Mouse (Mus musculus): ENCODE measurements around the gene Evx2. TPM values are rescaled to one million over a fixed set of nuclear protein-coding genes. Genes with fewer than 3 reads are reported as not detected.

Evx2 gene
- polyA plus RNA-seq, 1 experiment: not detected

DNA sequence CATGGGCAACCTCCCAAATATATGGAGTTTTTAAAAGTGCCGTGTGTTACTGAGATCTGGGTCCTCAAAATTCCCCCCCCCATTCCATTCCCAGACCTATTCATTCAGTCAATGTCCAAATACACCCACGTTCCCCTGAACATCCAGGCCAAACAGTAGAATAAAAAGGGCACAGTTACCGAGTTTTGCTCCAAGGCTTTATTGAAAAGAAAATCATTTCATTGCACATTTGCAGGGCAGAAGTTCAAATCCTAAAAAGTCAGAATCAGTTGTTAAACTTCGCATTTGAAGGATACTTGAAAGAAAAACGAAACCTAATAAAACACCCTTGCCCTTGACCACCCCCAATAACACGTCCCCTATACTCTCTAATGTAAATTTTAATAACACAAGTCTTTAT, 43.5 kb upstream of the Evx2 start:
- no peak overlapping the region for H3K4me3 ChIP-seq (replicated peaks)
- H3K4me1 ChIP-seq: peaks cover 22% of the 10 kb centered on the region
- H3K36me3 ChIP-seq (replicated peaks; ENCODE audit: low read length): no peaks in the 10 kb centered on the region
- no peak for TF ChIP-seq FLI1 (IDR thresholded peaks at IDR 0.05; ENCODE audit: low read length)
- TF ChIP-seq GATA1 (IDR thresholded peaks at IDR 0.05; ENCODE audit: borderline replicate concordance, low read length): no peak
- H3K9me3 ChIP-seq: no peaks in the 10 kb centered on the region
- H3K27me3 ChIP-seq (replicated peaks): peaks cover 95% of the 10 kb centered on the region

DNA sequence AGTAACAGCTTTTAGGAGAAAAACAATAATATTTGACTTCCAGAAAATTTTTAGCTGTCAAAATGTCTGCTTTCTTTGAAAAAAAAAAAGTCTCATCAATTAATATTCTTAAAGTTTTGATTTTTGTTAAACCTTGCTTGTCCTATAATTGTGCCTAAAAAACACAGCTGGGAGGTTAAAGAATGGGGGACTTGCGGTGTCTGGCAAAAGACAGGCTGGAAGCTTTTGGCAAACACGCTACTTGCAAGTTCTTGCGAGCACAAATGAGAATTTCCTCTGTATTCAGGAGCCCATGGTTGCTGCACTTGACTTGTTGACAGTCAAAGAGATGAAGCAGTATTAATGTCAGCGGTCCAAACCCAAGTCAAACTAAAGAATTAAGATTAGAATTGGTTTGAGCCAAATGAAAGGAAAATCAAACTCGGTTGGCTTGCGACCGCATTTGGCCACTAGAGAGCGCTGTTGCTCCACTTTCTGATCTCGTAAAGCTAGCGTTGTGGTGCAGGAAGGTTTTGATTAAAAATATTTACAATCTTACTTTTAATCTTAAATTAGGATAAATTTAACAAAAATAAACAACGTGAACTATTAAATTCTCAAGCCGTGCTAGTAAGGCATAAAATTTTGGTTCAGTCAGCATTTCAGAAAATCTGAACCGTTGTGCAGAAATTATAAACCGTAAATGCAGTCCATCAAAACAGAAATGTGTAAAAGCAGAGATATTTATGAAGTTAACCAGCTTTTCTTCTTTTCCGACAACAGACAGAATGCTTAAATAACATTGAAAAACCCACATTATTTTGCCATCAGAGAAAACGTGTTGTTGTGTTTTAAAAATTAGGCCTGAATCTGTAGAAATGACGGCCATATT, 42.8 kb upstream of the Evx2 start:
- H3K4me1 ChIP-seq: peaks cover 25% of the 10 kb centered on the region
- TF ChIP-seq GATA1 (IDR thresholded peaks at IDR 0.05; ENCODE audit: borderline replicate concordance, low read length): no peak
- TF ChIP-seq FLI1 (IDR thresholded peaks at IDR 0.05; ENCODE audit: low read length): no peak
- H3K4me3 ChIP-seq (replicated peaks): peak overlapping the region; percentile 65
- H3K36me3 ChIP-seq (replicated peaks; ENCODE audit: low read length): no peaks in the 10 kb centered on the region
- H3K27me3 ChIP-seq (replicated peaks): peaks cover 95% of the 10 kb centered on the region
- H3K9me3 ChIP-seq: no peaks in the 10 kb centered on the region

DNA sequence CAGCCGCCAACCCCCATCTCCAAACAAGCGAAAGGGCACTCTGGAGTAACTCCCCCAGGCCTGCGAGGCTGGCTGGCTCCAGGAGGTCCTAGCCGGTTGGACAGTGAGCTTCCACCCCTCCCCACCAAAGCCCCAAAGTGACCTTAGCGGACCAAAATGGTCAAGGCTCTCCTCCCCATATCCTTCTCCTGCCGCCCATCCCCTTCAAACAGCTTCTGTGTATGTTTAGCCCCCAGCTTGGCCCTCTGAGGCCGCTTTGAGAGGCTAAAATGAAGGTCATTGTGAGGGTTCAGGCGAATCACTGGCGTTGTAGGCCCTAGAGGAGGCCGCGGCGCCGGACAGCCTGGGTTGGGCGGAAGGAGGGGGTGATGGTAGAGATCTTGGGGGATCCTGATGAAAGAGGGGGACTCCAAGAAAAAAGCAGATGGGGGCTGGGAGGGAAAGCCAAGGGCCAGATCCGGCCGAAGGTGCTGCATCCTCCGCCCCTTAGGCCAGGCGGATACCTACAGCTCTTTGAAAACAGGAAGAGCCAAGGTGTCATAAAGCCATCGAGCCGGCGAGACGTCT, 41.3 kb upstream of the Evx2 start:
- H3K4me3 ChIP-seq (replicated peaks): no peak overlapping the region
- H3K36me3 ChIP-seq (replicated peaks; ENCODE audit: low read length): no peaks in the 10 kb centered on the region
- H3K9me3 ChIP-seq: no peaks in the 10 kb centered on the region
- H3K4me1 ChIP-seq: peaks cover 23% of the 10 kb centered on the region
- TF ChIP-seq GATA1 (IDR thresholded peaks at IDR 0.05; ENCODE audit: borderline replicate concordance, low read length) (no peak), FLI1 (IDR thresholded peaks at IDR 0.05; ENCODE audit: low read length) (no peak)
- H3K27me3 ChIP-seq (replicated peaks): peaks cover 97% of the 10 kb centered on the region

DNA sequence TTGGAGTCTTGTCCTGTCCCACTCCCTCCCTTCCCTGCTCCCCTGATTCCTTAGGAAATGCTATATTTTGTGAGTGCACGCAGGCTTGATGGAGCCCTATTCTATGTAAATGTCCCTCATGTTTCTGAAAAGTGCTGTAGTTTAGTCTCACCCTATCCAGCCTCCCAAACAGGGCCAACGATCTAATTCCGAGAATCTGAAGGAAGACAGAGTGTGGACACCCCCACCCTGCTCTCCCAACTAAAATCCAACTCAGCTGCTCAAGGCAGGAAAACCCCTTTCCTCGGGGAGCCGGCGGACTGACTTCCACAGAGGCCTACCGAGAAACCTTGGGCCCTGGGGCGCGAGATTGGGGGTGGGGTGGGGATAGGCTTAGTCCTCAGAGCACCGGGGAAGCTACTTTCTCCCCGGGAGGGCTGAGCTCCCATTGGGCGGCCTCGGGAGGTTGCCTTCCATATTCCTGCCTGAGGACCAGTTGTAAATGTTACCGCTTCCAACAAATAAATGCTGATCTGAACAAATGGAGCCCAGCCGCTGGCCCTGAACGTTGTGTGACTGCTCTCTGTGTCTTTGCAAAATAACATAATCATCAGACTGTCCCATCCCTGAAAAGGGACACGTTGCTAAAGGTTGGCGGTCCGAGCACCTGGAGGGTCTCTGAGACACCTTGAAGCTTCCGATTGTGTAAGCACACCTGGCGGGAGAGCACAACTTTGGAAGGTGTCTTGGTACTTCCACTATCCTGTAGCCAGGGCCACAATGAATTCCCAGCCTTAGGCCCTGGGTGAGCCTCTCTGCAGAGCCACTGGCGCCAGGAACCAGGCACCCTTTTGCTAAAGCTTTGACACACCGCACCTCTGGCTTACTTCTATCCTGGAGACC, 40.5 kb upstream of the Evx2 start:
- no peaks in the 10 kb centered on the region for H3K9me3 ChIP-seq
- H3K4me3 ChIP-seq (replicated peaks): no peak overlapping the region

DNA sequence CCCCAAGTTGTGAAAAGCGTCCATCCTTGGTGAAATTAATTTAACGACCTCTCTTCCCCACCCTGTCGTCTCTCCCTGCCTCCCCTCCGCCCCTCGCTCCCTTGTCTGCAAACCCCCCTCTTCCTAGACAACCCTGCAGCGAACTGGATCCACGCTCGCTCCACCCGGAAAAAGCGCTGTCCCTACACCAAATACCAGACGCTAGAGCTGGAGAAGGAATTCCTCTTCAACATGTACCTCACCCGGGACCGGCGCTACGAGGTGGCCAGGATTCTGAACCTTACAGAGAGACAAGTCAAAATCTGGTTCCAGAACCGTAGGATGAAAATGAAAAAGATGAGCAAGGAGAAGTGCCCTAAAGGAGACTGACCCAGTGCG, 39.7 kb upstream of the Evx2 start:
- TF ChIP-seq GATA1 (IDR thresholded peaks at IDR 0.05; ENCODE audit: borderline replicate concordance, low read length) (no peak), FLI1 (IDR thresholded peaks at IDR 0.05; ENCODE audit: low read length) (no peak)
- Histone ChIP-seq H3K4me3 (replicated peaks) (no peak overlapping the region), H3K27me3 (replicated peaks) (peaks cover 96% of the 10 kb centered on the region)

More for the DNA sequence above, 40.5 kb upstream of the Evx2 start:
- Histone ChIP-seq H3K36me3 (replicated peaks; ENCODE audit: low read length) (no peaks in the 10 kb centered on the region), H3K27me3 (replicated peaks) (peaks cover 97% of the 10 kb centered on the region), H3K4me1 (peaks cover 15% of the 10 kb centered on the region)
- TF ChIP-seq GATA1 (IDR thresholded peaks at IDR 0.05; ENCODE audit: borderline replicate concordance, low read length) (no peak), FLI1 (IDR thresholded peaks at IDR 0.05; ENCODE audit: low read length) (no peak)

DNA sequence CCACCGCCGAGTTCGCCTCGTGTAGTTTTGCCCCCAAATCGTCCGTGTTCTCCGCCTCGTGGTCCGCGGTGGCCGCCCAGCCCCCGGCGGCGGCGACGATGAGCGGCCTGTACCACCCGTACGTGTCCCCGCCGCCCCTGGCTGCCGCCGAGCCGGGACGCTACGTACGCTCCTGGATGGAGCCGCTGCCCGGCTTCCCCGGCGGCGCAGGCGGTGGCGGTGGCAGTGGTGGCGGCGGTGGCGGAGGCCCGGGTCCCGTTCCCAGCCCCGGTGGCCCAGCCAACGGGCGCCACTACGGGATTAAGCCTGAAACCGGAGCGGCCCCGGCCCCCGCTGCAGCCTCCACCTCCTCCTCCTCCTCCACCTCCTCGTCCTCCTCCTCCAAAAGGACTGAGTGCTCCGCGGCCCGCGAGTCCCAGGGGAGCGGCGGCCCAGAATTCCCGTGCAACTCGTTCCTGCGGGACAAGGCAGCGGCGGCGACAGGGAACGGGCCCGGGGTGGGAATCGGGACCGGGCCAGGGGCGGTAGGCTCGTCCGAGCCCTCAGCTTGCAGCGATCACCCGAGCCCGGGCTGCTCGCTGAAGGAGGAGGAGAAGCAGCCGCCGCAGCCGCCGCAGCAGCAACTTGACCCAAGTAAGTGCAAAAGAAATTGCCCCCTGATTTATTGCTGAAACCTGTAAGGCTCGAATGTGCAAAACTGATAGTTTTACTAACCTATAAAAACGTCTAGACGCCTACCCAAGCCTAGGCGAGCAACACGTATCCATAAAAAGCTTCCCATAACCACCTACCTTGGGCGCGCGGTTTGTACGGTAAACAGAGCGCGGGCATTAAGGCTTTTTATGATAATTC, 39.1 kb upstream of the Evx2 start:
- TF ChIP-seq GATA1 (IDR thresholded peaks at IDR 0.05; ENCODE audit: borderline replicate concordance, low read length): no peak
- TF ChIP-seq FLI1 (IDR thresholded peaks at IDR 0.05; ENCODE audit: low read length): no peak
- H3K27me3 ChIP-seq (replicated peaks): peaks cover 96% of the 10 kb centered on the region

More for the DNA sequence above, 39.7 kb upstream of the Evx2 start:
- H3K36me3 ChIP-seq (replicated peaks; ENCODE audit: low read length): no peaks in the 10 kb centered on the region
- no peaks in the 10 kb centered on the region for H3K9me3 ChIP-seq
- peaks cover 13% of the 10 kb centered on the region for H3K4me1 ChIP-seq

DNA sequence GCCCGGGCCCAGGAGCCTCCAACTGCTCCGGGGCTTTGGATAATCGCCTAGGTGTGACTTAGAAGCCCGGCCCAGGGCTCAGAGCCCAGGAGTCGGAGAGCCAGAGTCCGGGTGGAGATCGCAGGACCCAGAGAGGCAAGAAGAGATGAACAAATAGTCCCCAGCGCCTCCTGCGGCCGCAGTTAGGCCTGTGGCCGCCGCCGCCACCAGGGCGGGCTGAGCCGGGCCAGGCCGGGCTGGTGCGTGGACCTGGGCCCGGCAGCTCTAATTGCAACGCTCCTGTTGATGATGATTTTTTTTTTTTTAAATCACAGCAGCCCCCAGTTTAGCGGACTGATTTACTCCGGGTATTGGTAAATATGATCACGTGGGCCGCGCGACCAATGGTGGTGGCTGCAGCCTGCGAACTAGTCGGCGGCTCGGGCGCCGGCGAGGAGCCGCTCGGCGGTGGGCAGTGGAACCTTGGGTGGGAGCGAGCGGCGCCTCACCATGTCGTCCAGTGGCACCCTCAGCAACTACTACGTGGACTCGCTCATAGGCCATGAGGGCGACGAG, 38.3 kb upstream of the Evx2 start, which contains the start of gene Hoxd9:
TSS of gene Hoxd9 (plus strand) at position 161 of the 555 bp plus-strand sequence.
- peak within 1 kb of the TSS; percentile 79 for H3K4me3 ChIP-seq (replicated peaks)
- TF ChIP-seq GATA1 (IDR thresholded peaks at IDR 0.05; ENCODE audit: borderline replicate concordance, low read length) (no peak), FLI1 (IDR thresholded peaks at IDR 0.05; ENCODE audit: low read length) (no peak)
- no peaks in the 10 kb centered on the region for H3K36me3 ChIP-seq (replicated peaks; ENCODE audit: low read length)
- H3K9me3 ChIP-seq: no peaks in the 10 kb centered on the region
- peaks cover 96% of the 10 kb centered on the region for H3K27me3 ChIP-seq (replicated peaks)
- H3K4me1 ChIP-seq: peaks cover 16% of the 10 kb centered on the region

More for the DNA sequence above, 39.1 kb upstream of the Evx2 start:
- Histone ChIP-seq H3K4me1 (peaks cover 14% of the 10 kb centered on the region), H3K4me3 (replicated peaks) (peak overlapping the region; percentile 79), H3K36me3 (replicated peaks; ENCODE audit: low read length) (no peaks in the 10 kb centered on the region), H3K9me3 (no peaks in the 10 kb centered on the region)

DNA sequence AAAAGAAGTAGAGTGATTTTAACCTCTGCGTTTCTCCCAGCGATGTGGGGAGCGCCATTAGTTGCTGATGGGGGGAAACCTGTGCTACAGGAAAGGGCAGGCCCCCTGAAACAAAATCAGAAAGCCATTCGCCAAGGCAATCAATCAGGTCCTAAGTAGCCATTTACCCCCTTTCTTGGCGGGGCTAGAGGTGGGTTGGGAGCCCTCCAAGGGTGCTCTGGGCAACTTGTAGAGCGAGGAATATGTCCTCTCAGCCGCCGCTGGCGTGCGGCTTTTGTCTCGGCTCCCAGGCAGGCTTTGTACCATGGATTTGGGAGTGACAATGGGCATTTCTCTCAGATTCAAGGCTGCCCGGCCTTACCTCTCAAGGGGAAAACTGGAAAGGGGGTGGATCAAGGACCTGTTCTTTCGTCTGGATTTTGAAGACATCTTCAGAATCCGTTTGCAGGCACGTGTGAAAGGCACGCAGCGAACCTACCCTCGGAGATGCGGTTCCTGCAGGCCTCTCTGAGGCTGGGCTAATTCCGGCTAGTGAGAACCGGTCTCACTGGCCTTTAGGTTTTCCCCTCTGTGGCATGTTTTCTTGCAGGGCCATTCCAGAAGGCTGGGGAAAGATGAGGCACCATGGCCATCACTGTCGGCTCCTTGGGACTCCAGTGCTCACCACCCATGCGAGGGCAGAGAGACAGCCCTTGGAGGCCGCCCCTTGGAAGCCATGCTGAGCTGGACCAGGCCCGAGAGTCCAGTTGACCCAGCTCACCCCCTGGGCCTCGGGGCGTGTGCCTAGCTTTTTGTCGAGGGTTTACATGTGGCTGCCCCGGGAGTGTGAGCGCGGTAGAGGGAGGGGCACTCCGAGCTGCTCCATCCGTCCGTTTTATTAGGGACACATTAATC, 37.3 kb upstream of the Evx2 start:
- H3K9me3 ChIP-seq: peaks cover 3% of the 10 kb centered on the region
- no peak overlapping the region for H3K4me3 ChIP-seq (replicated peaks)
- no peak for TF ChIP-seq FLI1 (IDR thresholded peaks at IDR 0.05; ENCODE audit: low read length)
- TF ChIP-seq GATA1 (IDR thresholded peaks at IDR 0.05; ENCODE audit: borderline replicate concordance, low read length): no peak
- H3K27me3 ChIP-seq (replicated peaks): peaks cover 99% of the 10 kb centered on the region
- no peaks in the 10 kb centered on the region for H3K36me3 ChIP-seq (replicated peaks; ENCODE audit: low read length)
- peaks cover 24% of the 10 kb centered on the region for H3K4me1 ChIP-seq
